Mouse (Mus musculus): Measurements from ENCODE around the gene Fbxw15. TPM values are rescaled to one million over a fixed set of nuclear protein-coding genes. Genes with fewer than 3 reads are reported as not detected.
"Not testable (repeated sequence)": the region's sequence is repeated elsewhere in the genome, so short reads cannot be mapped to it uniquely, and the experiment has no call there.

Gene Fbxw15
- total RNA-seq (2021), result not detected

GRCm38 (mm10) chr9:109568162-109568561 lies at the start of gene Fbxw15:
Fbxw15 (minus strand) TSS chr9:109568262.
- not testable (repeated sequence) for DNase-seq (ENCODE audit: extremely low spot score in 1 of 2, low spot score in 1 of 2)

GRCm38 (mm10) chr9:109606837-109607236 lies 38.8 kb upstream of the Fbxw15 start:
- peak; percentile 17 to 64 for DNase-seq (ENCODE audit: extremely low spot score in 1 of 2, low spot score in 1 of 2)

DNA sequence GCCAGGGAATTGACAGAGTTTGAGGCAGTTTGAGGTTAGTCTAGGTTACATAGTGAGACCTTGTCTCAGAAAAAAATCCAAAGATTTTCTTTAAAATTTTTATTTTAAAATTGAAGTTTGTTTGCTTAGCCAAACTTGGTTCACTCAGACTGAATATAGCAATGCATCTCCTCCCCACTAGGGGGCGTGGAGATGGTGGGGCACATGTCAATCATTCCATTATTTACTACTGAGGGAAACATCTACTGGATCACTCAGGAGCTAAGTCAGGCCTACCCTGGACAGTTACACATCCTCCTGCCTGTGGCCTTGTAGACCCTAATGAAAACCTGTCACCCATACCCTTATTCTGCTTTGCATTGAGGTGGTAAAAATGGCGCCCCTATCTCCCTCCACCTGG lies 34.1 kb upstream of the Fbxw15 start:
- DNase-seq (ENCODE audit: extremely low spot score in 1 of 2, low spot score in 1 of 2), result not testable (repeated sequence)

GRCm38 (mm10) chr9:109597226-109597625 lies 29.2 kb upstream of the Fbxw15 start:
- DNase-seq (ENCODE audit: extremely low spot score in 1 of 2, low spot score in 1 of 2), result no peak

GRCm38 (mm10) chr9:109594866-109595265 lies 26.8 kb upstream of the Fbxw15 start:
- DNase-seq (ENCODE audit: extremely low spot score in 1 of 2, low spot score in 1 of 2), result no peak

DNA sequence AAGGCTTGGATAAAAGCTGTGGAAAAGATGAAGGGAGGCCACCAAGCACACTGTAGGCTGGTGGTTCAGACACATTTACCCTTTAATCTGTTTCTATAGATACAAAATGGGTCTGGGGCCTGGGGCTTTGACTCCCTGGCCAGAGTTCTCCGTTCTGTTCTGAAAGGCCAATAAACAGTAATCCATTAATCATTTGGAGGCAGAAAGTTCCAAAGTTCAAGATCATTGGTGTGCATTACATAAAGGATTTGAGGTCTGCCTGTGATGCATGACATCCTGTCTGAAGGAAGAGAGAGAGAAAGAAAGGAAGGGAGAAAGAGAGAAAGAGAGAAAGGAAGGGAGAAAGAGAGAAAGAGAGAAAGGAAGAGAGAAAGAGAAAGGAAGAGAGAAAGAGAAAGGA lies 2.5 kb downstream of the Fbxw15 start:
- no peak for DNase-seq (ENCODE audit: extremely low spot score in 1 of 2, low spot score in 1 of 2)

- DNase-seq (ENCODE audit: extremely low spot score in 1 of 2, low spot score in 1 of 2), result not testable (repeated sequence)
These were observed 6.0 kb downstream of the Fbxw15 start for GRCm38 (mm10) chr9:109562106-109562505.

DNA sequence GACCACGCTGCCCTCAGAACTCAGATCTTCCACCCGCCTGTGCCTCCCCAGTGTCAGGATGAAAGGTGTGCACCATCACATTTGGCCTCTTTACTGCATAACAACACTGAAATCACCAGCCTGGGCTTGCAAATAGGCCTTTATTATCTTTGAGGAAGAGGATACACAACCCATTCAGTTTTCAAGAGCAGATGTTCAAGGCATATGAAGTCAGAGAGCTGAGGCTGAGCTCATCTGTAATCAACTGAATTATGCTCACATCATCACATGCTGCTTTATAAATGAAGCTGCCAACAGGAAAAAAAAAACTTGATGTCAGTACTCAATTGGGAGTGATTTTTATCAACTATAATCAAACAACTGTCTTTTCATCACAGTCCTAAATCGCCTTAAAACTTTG lies 15.6 kb downstream of the Fbxw15 start:
- DNase-seq (ENCODE audit: extremely low spot score in 1 of 2, low spot score in 1 of 2), result peak in 1 of 2 experiments; percentile 10

GRCm38 (mm10) chr9:109549666-109550065 lies 18.4 kb downstream of the Fbxw15 start:
- DNase-seq (ENCODE audit: extremely low spot score in 1 of 2, low spot score in 1 of 2), result not testable (repeated sequence)

- no peak for DNase-seq (ENCODE audit: extremely low spot score in 1 of 2, low spot score in 1 of 2)
These were observed 44.5 kb downstream of the Fbxw15 start for GRCm38 (mm10) chr9:109523385-109524064.

Other genes starting within 250 kb of the Fbxw15 start
- gene Fbxw28, start 228.6 kb downstream of the Fbxw15 start, total RNA-seq (2021), result not detected
- gene Fbxw22, start 164.0 kb downstream of the Fbxw15 start, total RNA-seq (2021), result not detected
- gene Fbxw16, start 119.1 kb downstream of the Fbxw15 start, total RNA-seq (2021), result not detected
- gene Fbxw19, start 72.4 kb downstream of the Fbxw15 start, total RNA-seq (2021), result not detected
- gene Fbxw24, start 57.8 kb upstream of the Fbxw15 start, total RNA-seq (2021), result not detected
- not detected for gene Fbxw25, start 96.4 kb upstream of the Fbxw15 start, total RNA-seq (2021)
- gene Fbxw18, start 134.4 kb upstream of the Fbxw15 start, total RNA-seq (2021), result not detected
- not detected for gene Fbxw26, start 177.8 kb upstream of the Fbxw15 start, total RNA-seq (2021)
- gene Fbxw27, start 222.4 kb upstream of the Fbxw15 start, total RNA-seq (2021), result not detected
- gene Spink8, start 244.0 kb upstream of the Fbxw15 start, total RNA-seq (2021), result 10 to 100 TPM; 65.0 to 68.7 TPM

Measured in layer of hippocampus, postnatal 25 days (tissue).